Mouse (Mus musculus) liver, embryonic 13.5 days (tissue): ENCODE results near the gene Ispd. TPM values are rescaled to one million over a fixed set of nuclear protein-coding genes. Genes with fewer than 3 reads are reported as not detected.

Experiments used
- ATAC-seq: fragments of 200-750 bp; cut with Nextera tagmentation; 2 replicates; pipeline ENCODE4 v1.8.0; 2017; ENCODE audit warnings: low read depth, mild to moderate bottlenecking, moderate number of reproducible peaks, moderate library complexity
- DNase-seq: peaks from one replicate; pipeline ENCODE4 v3.0.0; 2022
- H3K27ac ChIP-seq: fragments of 300-500 bp; sonication (generic); 2 replicates; pipeline ENCODE4 v1.5.1; 2015; ENCODE audit warnings: moderate library complexity, mild to moderate bottlenecking, inconsistent platforms
- H3K27me3 ChIP-seq: fragments of 300-500 bp; sonication (generic); 2 replicates; pipeline ENCODE4 v1.6.1; 2015; ENCODE audit warnings: mild to moderate bottlenecking, inconsistent platforms
- H3K36me3 ChIP-seq: fragments of 300-500 bp; sonication (generic); 2 replicates; pipeline ENCODE4 v1.6.1; 2015; ENCODE audit warnings: mild to moderate bottlenecking, inconsistent platforms
- H3K4me1 ChIP-seq: fragments of 300-500 bp; sonication (generic); replicated peaks from 2 replicates; pipeline ENCODE4 v1.6.1; 2015; ENCODE audit warnings: inconsistent platforms
- H3K4me2 ChIP-seq: fragments of 300-500 bp; sonication (generic); 2 replicates; pipeline ENCODE4 v1.6.1; 2015; ENCODE audit warnings: inconsistent platforms, mild to moderate bottlenecking, moderate library complexity
- H3K4me3 ChIP-seq: fragments of 300-500 bp; sonication (generic); replicated peaks from 2 replicates; pipeline ENCODE4 v1.5.1; 2015; ENCODE audit warnings: mild to moderate bottlenecking, inconsistent platforms
- H3K9ac ChIP-seq: fragments of 300-500 bp; sonication (generic); 2 replicates; pipeline ENCODE4 v1.6.1; 2015; ENCODE audit warnings: mild to moderate bottlenecking, inconsistent platforms
- H3K9me3 ChIP-seq: fragments of 300-500 bp; sonication (generic); replicated peaks from 2 replicates; pipeline ENCODE4 v1.6.1; 2016; ENCODE audit warnings: inconsistent platforms
- WGBS: fragments of 180-500 bp; shearing (Covaris S2); methylation state at CpG from one replicate; pipeline ENCODE4 v1.1.7; 2015; ENCODE audit not compliant: insufficient replicate concordance; 5-methylcytosine and 5-hydroxymethylcytosine counted together
- polyA plus RNA-seq: library from polyadenylated mRNA; unstranded; fragments of >200 nt; fragmentation: Nextera tagmentation; extraction: Ambion mirVana; gene quantifications from 2 replicates; pipeline ENCODE4 v1.2.1, GENCODE M21; 2015

Gene Ispd
- polyA plus RNA-seq, 1 experiment from 2014 or later, result 2.0 TPM

DNA sequence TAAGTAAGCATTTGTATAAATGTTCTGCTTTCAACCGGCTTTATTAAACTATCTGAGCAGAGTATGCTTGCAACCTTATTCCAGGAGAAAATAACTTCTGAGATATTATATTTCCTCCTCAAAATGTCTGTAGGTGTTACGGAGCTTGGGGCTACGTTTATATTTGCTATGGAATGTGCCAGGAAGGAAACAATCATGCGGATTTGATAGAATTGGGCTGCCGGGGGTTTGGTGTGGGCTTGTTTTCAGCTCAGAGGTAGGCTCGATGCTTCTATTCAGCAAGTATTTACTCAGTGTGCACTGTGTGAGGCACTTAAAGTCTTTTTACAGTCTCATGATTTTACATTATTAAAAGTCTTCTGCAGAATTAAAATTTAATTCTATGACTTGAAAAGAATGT, 4.1 kb downstream of the Ispd start:
- no peaks in the 10 kb centered on the region for H3K27me3 ChIP-seq
- no peak overlapping the region for H3K27ac ChIP-seq
- no peaks in the 10 kb centered on the region for H3K9me3 ChIP-seq
- 65% methylated on average over 6 of the region's 6 CpGs for WGBS
- no peak for ATAC-seq
- H3K4me3 ChIP-seq, result no peak overlapping the region
- no peak overlapping the region for H3K9ac ChIP-seq
- no peaks in the 10 kb centered on the region for H3K36me3 ChIP-seq
- no peak overlapping the region for H3K4me2 ChIP-seq
- peaks cover 15% of the 10 kb centered on the region for H3K4me1 ChIP-seq
- no peak for DNase-seq

DNA sequence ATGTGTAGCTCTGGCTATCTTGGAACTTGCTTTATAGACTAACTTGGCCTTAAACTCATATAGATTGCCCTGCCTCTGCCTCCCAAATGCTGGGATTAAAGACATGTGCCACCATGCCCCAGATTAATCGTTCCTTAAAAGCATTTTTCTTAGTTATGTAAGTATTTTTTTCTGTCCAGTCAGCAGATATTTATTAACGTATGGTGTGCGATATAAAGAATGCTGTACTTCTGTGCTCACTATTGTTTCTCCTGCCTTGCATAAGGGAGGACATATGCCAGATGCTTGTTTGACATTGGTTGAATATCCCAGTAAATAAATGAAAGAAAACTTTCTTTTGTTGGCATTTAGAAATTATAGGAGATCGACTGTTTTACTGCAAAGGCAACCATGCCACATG, 5.7 kb downstream of the Ispd start:
- no peak for ATAC-seq
- no peak overlapping the region for H3K4me3 ChIP-seq
- peaks cover 6% of the 10 kb centered on the region for H3K4me1 ChIP-seq
- no peak overlapping the region for H3K4me2 ChIP-seq
- 75% methylated on average over 4 of the region's 4 CpGs for WGBS
- no peaks in the 10 kb centered on the region for H3K9me3 ChIP-seq
- peaks cover under 1% of the 10 kb centered on the region; the same call in 1 of the 2 replicates for H3K36me3 ChIP-seq
- no peak for DNase-seq
- H3K9ac ChIP-seq, result no peak overlapping the region
- H3K27ac ChIP-seq, result no peak overlapping the region
- no peaks in the 10 kb centered on the region for H3K27me3 ChIP-seq

DNA sequence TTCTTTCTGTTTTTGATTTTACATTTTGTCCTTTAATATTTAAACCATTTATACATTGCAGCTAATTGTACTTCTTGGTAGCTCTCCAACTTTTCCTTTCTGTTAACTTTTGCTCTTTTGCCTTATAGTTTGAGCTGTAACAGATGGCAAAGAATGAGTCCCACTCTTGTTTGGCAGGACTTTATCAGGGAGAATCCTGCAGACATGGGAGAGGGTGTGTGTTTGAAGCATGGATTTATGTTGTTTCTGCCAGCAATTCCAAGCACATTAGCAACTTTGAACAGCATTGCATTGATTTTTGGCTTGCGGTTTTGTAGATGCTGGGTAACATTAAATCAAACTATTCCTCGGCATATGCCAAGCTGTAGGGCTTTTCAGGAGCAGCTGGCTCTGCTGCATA, 13.9 kb downstream of the Ispd start:
- no peak for ATAC-seq
- 71% methylated on average over 2 of the region's 2 CpGs for WGBS
- Histone ChIP-seq H3K4me1 (no peaks in the 10 kb centered on the region), H3K36me3 (peaks cover 4% of the 10 kb centered on the region; the same call in 1 of the 2 replicates), H3K9ac (no peak overlapping the region), H3K4me3 (no peak overlapping the region), H3K27me3 (no peaks in the 10 kb centered on the region), H3K9me3 (no peaks in the 10 kb centered on the region), H3K27ac (no peak overlapping the region), H3K4me2 (no peak overlapping the region)
- no peak for DNase-seq

DNA sequence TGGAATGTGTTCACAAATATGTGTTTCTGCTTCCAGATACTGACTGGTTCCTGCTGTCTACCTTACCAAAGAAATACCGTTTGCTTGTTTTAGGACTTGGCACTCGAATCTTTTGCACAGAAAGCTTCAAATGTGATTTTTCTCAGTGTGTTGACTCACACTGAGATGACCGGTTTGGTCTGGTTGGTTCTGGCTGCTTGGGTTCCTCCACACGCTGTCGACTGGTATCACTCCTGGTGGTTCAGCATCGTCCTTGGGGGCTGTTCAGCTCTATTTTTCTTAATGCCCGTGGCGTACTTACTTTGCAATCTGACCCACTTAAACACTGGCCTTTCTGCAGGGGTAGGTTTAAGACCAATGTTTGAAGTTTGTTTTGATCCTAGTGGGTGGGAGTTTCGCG, 42.4 kb downstream of the Ispd start:
- H3K9ac ChIP-seq, result no peak overlapping the region
- 76% methylated on average over 10 of the region's 10 CpGs for WGBS
- no peak overlapping the region for H3K4me3 ChIP-seq
- H3K4me2 ChIP-seq, result no peak overlapping the region
- no peaks in the 10 kb centered on the region for H3K9me3 ChIP-seq
- H3K27me3 ChIP-seq, result no peaks in the 10 kb centered on the region
- no peak overlapping the region for H3K27ac ChIP-seq
- H3K4me1 ChIP-seq, result no peaks in the 10 kb centered on the region
- no peak for DNase-seq
- no peaks in the 10 kb centered on the region for H3K36me3 ChIP-seq
- ATAC-seq, result no peak

DNA sequence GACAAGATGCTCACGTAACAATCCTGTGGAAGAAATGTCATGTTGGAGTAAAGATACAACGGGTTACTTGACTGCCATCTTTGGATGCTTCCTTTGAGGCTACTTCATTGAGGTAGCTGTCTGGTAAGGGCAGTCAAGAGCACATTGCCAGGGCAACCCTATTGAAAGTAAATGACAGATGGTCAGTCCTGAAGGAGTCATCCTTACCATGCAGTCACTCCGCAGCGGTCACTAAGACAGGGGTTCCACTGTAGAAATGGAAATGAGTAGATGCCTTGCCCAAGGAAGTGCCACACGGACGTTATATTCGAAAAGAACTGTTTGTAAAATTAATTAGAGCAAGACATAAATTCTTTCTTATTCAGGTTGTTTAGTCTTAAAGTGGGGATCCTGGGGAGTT, 44.0 kb downstream of the Ispd start:
- Histone ChIP-seq H3K4me1 (no peaks in the 10 kb centered on the region), H3K27me3 (no peaks in the 10 kb centered on the region), H3K9me3 (no peaks in the 10 kb centered on the region), H3K27ac (no peak overlapping the region), H3K9ac (no peak overlapping the region), H3K4me2 (no peak overlapping the region), H3K36me3 (no peaks in the 10 kb centered on the region), H3K4me3 (no peak overlapping the region)
- WGBS, result 83% methylated on average over 7 of the region's 7 CpGs
- no peak for ATAC-seq
- no peak for DNase-seq

DNA sequence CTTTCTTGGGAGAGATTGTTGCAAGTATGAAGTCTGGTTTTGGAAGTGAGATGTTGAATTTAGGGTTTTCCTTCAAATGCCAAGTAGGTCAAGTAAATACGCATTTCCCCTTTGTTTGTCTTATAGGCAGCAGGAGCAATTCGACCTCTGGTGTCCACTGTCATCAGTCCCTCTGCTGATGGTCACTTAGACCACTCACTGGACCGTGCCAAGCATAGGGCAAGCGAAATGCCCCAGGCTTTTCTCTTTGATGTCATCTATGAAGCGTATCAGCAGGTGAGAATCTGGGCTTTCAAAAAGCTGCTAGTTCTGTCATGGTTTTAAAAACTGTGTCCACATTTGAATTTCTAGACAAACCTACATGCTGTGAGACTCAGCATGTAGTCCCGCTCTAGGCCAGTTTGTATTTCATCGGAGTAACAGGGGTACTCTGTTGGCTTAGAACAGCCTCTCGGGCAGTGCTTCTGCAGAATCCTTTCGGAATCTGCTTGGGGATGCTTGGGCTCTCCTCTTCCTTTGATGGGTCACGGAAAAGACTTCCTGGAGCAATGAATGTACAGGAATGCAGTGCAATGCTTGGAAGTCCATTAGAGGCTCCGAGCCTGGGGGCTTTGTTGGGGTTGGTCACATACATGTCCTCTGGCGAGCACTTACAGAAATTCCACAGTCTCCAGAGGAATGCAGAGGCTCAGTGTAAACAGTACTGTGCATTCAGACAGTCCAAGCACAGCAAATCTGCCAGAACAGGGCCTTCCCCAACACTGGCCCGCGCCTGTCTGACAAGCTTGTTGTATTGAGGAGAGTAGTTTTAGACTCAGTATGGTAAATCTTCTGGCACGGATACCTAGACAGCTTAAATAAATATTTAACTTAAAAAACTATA, 45.2 kb downstream of the Ispd start:
- Histone ChIP-seq H3K9me3 (no peaks in the 10 kb centered on the region), H3K4me3 (no peak overlapping the region), H3K36me3 (no peaks in the 10 kb centered on the region), H3K9ac (no peak overlapping the region), H3K4me2 (no peak overlapping the region), H3K27ac (no peak overlapping the region), H3K27me3 (no peaks in the 10 kb centered on the region), H3K4me1 (no peaks in the 10 kb centered on the region)
- no peak for DNase-seq
- WGBS, result 65% methylated on average over 15 of the region's 15 CpGs
- no peak for ATAC-seq

DNA sequence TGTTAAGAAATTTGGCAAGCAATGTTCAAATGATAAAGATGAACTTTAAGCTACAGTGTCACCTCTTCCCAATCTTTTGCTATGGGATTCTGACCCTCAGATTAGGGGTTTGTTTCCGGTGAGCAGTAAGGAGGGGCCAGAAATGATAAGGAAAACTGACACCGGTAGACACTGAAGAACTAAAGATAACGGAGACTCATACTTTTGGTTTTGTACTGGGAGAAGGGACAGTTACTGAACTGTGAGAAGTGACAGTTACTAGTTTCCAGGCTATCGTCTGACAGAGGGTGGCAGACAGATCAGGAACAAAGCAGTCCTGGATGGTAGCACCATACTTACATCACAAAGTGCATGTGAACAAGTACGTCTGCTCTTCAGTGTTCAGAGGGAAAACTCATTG, 55.7 kb downstream of the Ispd start:
- H3K36me3 ChIP-seq, result no peaks in the 10 kb centered on the region
- H3K27ac ChIP-seq, result peak overlapping the region; percentile 21
- ATAC-seq (peak; percentile 89), DNase-seq (peak; percentile 7)
- peaks cover 14% of the 10 kb centered on the region for H3K4me1 ChIP-seq
- peak overlapping the region; percentile 47 for H3K4me2 ChIP-seq
- H3K27me3 ChIP-seq, result no peaks in the 10 kb centered on the region
- no peak overlapping the region for H3K9ac ChIP-seq
- peak overlapping the region; percentile 18 for H3K4me3 ChIP-seq
- no peaks in the 10 kb centered on the region for H3K9me3 ChIP-seq
- 11% methylated on average over 5 of the region's 5 CpGs for WGBS

DNA sequence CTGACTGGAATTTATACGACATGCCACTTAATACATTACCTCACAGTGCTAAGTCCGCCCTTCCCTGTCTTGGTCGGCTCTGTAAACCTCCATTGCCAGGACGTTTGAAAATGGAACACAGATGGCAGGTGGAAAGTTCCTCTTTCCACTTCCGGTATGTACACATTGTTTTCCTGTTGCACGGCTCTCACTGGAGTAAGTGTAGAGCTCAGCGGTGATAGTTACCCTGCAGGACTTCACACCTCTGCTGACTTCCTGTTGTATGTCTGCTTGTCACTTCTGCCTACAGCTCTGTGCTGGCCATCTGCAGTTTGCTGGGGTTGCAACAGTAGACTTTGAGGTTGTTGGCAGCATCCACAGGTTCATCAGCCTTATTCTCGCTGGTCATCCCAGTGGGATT, 58.1 kb downstream of the Ispd start:
- H3K9ac ChIP-seq, result no peak overlapping the region
- H3K4me3 ChIP-seq, result no peak overlapping the region
- H3K4me1 ChIP-seq, result peaks cover 14% of the 10 kb centered on the region
- ATAC-seq, result no peak
- H3K27me3 ChIP-seq, result no peaks in the 10 kb centered on the region
- H3K4me2 ChIP-seq, result no peak overlapping the region
- no peak for DNase-seq
- H3K9me3 ChIP-seq, result no peaks in the 10 kb centered on the region
- no peaks in the 10 kb centered on the region for H3K36me3 ChIP-seq
- 61% methylated on average over 8 of the region's 8 CpGs for WGBS
- no peak overlapping the region for H3K27ac ChIP-seq

DNA sequence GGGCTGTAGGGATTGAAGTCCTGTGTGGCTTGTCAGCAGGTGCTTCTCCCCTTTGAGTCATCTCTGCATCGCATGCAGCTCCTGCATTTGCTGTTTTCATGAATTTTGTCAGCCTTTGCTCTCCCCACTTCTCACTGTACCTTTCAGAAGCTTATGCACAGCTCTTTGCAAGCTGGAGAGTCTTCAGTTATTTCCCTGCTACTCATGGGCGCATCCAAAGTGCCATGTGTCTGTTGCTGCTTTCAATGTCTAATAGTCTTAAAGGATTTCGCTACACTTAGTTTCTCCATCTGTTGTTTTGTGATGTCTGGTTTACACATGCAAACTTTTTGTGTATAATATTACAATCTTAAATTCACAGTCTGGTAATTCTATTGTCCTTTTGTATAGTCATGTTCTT, 74.8 kb downstream of the Ispd start:
- no peak overlapping the region for H3K4me2 ChIP-seq
- WGBS, result 63% methylated on average over 3 of the region's 3 CpGs
- H3K9me3 ChIP-seq, result no peaks in the 10 kb centered on the region
- H3K9ac ChIP-seq, result no peak overlapping the region
- H3K36me3 ChIP-seq, result no peaks in the 10 kb centered on the region
- H3K27ac ChIP-seq, result no peak overlapping the region
- H3K4me1 ChIP-seq, result no peaks in the 10 kb centered on the region
- DNase-seq (no peak), ATAC-seq (no peak)
- H3K4me3 ChIP-seq, result no peak overlapping the region
- no peaks in the 10 kb centered on the region for H3K27me3 ChIP-seq

DNA sequence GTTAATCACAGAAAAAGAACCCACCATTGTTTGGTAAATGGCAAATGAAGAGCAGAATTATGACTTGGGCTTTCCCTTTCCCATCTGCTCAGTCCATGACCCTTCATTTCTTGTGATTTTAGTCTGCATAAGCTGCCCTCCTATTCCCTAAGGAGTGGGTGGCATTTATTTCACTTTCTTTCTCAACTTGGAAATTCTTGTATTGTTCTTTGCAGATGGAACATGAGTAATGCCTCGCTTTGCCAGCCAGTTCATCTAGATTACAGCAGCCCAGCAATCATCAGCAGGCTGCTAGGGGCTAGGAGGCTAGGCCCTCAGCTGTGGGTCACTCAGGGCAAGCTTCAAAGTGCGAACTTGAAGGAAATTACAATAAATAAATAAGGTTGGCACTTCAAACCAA, 76.5 kb downstream of the Ispd start:
- Histone ChIP-seq H3K27ac (no peak overlapping the region), H3K9me3 (no peaks in the 10 kb centered on the region), H3K4me1 (no peaks in the 10 kb centered on the region), H3K9ac (no peak overlapping the region), H3K4me3 (no peak overlapping the region), H3K4me2 (no peak overlapping the region), H3K27me3 (no peaks in the 10 kb centered on the region), H3K36me3 (no peaks in the 10 kb centered on the region)
- DNase-seq, result no peak
- ATAC-seq, result no peak
- WGBS, result 72% methylated on average over 2 of the region's 2 CpGs

DNA sequence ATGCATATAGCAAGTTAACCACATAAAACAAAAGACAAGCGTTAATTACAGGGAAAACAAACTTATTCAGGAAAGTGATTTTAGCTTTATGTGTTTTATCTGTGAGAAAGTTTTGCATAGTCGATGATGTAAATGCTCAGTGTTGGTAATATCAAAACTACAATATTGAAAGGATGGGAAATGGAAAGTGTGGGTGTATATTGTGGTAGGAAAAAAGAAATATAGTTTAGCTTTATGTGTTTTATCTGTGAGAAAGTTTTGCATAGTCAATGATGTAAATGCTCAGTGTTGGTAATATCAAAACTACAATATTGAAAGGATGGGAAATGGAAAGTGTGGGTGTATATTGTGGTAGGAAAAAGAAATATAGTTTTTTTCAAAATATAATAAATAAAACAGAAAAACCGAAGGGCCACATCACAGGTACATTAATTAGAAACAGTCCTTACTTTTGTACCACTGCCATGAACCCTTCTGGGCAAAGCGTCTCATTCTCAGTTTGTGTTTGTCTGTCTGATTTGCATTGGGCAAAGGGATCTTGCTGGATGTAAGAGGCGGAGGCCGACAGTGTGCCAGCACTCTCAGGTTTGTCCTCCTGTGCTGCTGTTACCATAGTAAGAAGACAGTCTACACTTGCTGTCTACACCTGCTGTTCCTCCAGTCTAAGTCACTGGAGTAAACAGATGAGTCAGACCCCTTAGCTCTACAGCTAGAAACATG, 87.2 kb downstream of the Ispd start:
- Histone ChIP-seq H3K36me3 (no peaks in the 10 kb centered on the region), H3K27ac (no peak overlapping the region), H3K4me2 (no peak overlapping the region), H3K27me3 (no peaks in the 10 kb centered on the region), H3K9ac (no peak overlapping the region), H3K9me3 (no peaks in the 10 kb centered on the region), H3K4me1 (no peaks in the 10 kb centered on the region), H3K4me3 (no peak overlapping the region)
- WGBS, result 69% methylated on average over 6 of the region's 6 CpGs
- ATAC-seq, result no peak
- no peak for DNase-seq

DNA sequence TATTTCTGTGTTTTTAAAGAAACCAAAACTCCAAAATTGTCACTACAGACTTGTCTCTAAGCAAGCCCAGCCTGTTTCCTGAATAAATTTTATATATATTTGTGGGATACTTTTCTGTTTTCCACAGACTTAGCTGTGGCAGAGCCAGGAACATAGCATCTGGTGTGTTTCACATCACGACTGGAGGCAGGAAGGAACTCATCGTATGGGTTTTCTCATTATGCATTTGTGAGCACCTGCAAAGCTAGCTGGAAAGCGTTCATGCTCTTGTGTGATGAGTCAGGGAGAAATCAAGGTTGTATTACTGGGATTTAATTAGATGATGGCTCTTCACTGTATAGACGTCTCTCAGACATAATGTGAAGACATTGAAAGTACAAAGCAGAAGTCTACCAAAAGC, 90.2 kb downstream of the Ispd start:
- WGBS, result 66% methylated on average over 4 of the region's 4 CpGs
- Histone ChIP-seq H3K9ac (no peak overlapping the region), H3K27me3 (no peaks in the 10 kb centered on the region), H3K9me3 (no peaks in the 10 kb centered on the region), H3K36me3 (no peaks in the 10 kb centered on the region), H3K4me2 (no peak overlapping the region), H3K27ac (no peak overlapping the region), H3K4me1 (no peaks in the 10 kb centered on the region), H3K4me3 (no peak overlapping the region)
- ATAC-seq (no peak), DNase-seq (no peak)
